Mouse (Mus musculus) embryonic facial prominence, embryonic 10.5 days (tissue): ENCODE data around the gene Sell. TPM values are rescaled to one million over a fixed set of nuclear protein-coding genes. Genes with fewer than 3 reads are reported as not detected.

ENCODE experiments used
- DNase-seq: peaks from one replicate; pipeline ENCODE4 v3.0.0-alpha.2; 2017; ENCODE audit warnings: low spot score
- H3K27ac ChIP-seq: fragments of 300-500 bp; sonication (generic); replicated peaks from 2 replicates; pipeline ENCODE4 v1.5.1; 2016; ENCODE audit warnings: mild to moderate bottlenecking
- H3K27me3 ChIP-seq: fragments of 300-500 bp; sonication (generic); replicated peaks from 2 replicates; pipeline ENCODE4 v1.6.1; 2016; ENCODE audit warnings: low read depth, mild to moderate bottlenecking; ENCODE audit not compliant: poor library complexity, severe bottlenecking
- H3K36me3 ChIP-seq: fragments of 300-500 bp; sonication (generic); replicated peaks from 2 replicates; pipeline ENCODE4 v1.6.1; 2016; ENCODE audit warnings: mild to moderate bottlenecking, moderate library complexity
- H3K4me1 ChIP-seq: fragments of 300-500 bp; sonication (generic); 2 replicates; pipeline ENCODE4 v1.6.1; 2016
- H3K4me3 ChIP-seq: fragments of 300-500 bp; sonication (generic); 2 replicates; pipeline ENCODE4 v1.5.1; 2016; ENCODE audit warnings: mild to moderate bottlenecking, moderate library complexity
- H3K9me3 ChIP-seq: fragments of 300-500 bp; sonication (generic); 2 replicates; pipeline ENCODE4 v1.6.1; 2016; ENCODE audit warnings: mild to moderate bottlenecking
- WGBS: fragments of 180-500 bp; shearing (Covaris S2); methylation state at CpG from one replicate; pipeline ENCODE4 v1.1.7; 2016; 5-methylcytosine and 5-hydroxymethylcytosine counted together
- polyA plus RNA-seq: library from polyadenylated mRNA; unstranded; fragments of >200 nt; fragmentation: Nextera tagmentation; extraction: Ambion mirVana; gene quantifications from 2 replicates; pipeline ENCODE4 v1.2.1, GENCODE M21; 2016

The Sell gene
- polyA plus RNA-seq, 1 experiment from 2014 or later: not detected

DNA sequence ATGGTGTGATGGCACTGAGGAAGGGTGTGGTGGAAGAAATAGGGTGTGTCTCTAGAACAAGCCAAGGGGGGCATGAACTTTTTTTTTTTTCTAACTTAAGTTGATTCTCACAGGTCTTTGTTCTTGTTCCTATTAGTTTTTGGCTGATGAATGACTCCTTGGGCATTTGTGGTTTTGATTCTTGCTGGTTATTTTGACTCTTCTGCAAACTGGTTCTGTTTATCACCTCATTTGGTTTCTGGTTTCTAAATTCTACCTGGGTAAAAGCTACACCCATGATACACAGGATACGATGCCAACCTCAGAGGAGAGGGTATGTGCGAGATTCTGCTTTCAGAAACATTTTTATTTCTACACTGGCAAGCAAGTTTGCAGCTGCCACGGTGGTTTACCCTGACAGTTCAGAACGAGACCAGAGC lies 16.6 kb downstream of the Sell start:
- no peak for DNase-seq
- Histone ChIP-seq H3K4me1 (no peaks in the 10 kb centered on the region), H3K27me3 (no peaks in the 10 kb centered on the region), H3K27ac (no peak overlapping the region), H3K36me3 (no peaks in the 10 kb centered on the region), H3K4me3 (no peak overlapping the region), H3K9me3 (no peaks in the 10 kb centered on the region)
- WGBS: 90% methylated on average over 4 of the region's 4 CpGs

DNA sequence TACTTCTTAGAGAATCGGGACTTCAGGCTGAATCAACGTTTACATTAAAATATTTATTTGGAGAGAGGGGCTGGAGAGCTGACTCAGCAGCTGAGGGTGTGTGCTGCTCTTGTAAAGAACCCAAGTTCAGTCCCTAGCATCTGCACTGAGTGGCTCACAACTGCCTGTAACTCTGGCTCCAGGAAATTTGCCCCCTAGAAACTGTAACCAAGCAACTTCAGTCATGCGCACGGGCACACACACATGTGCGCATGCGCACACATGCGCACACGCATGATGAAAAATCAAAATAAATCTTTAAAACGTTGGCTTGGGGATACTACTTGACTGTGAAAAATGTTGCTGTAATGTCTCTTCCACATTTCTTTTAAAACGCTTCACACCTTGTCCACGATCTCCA lies 17.3 kb downstream of the Sell start:
- DNase-seq: no peak
- no peak overlapping the region for H3K27ac ChIP-seq
- no peak overlapping the region for H3K4me3 ChIP-seq
- WGBS: 86% methylated on average over 11 of the region's 11 CpGs
- H3K27me3 ChIP-seq: no peaks in the 10 kb centered on the region
- H3K9me3 ChIP-seq: no peaks in the 10 kb centered on the region
- H3K36me3 ChIP-seq: no peaks in the 10 kb centered on the region
- H3K4me1 ChIP-seq: no peaks in the 10 kb centered on the region

DNA sequence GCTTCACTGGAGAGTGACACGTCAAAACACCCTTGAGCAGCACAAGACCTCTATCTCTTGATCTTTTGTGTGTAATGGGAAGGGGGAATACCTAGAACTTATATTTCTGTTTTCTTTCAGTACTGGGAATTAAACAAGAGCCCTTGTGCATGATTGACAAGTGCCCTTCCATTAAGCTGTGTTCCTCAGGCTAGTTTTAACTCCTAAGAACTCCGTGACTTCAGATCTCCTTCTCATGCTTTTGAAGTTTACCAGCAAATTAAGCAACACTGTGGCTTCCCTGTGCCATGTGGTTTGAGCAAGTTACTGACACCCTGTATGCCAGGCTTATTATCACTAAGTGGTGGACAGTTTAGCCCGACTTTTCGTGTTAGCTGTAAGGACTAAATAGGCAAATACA lies 21.3 kb downstream of the Sell start:
- H3K4me1 ChIP-seq: no peaks in the 10 kb centered on the region
- no peaks in the 10 kb centered on the region for H3K36me3 ChIP-seq
- no peaks in the 10 kb centered on the region for H3K9me3 ChIP-seq
- H3K27me3 ChIP-seq: no peaks in the 10 kb centered on the region
- no peak for DNase-seq
- no peak overlapping the region for H3K4me3 ChIP-seq
- no peak overlapping the region for H3K27ac ChIP-seq
- WGBS: 84% methylated on average over 4 of the region's 4 CpGs

DNA sequence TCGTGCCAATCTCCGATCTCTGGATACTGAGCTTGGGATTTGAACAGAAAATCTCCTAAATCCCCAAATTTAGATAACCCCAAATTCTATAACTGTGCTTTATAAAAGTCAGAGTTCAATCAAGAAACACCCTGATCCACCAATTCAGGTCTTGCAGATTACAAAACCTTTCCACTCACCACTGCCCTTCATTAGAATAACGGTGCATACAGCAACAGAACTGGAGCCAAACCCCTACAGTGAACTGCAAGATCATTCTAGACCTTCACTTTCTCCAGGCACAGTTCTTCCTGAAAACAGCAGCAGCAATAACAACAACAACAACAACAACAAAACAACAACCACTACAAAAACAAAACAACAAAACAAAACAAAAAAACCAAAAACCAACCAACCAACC lies 25.0 kb downstream of the Sell start:
- DNase-seq: no peak
- H3K9me3 ChIP-seq: no peaks in the 10 kb centered on the region
- no peaks in the 10 kb centered on the region for H3K4me1 ChIP-seq
- H3K27me3 ChIP-seq: no peaks in the 10 kb centered on the region
- no peaks in the 10 kb centered on the region for H3K36me3 ChIP-seq
- 84% methylated on average over 3 of the region's 3 CpGs for WGBS
- no peak overlapping the region for H3K4me3 ChIP-seq
- H3K27ac ChIP-seq: no peak overlapping the region

DNA sequence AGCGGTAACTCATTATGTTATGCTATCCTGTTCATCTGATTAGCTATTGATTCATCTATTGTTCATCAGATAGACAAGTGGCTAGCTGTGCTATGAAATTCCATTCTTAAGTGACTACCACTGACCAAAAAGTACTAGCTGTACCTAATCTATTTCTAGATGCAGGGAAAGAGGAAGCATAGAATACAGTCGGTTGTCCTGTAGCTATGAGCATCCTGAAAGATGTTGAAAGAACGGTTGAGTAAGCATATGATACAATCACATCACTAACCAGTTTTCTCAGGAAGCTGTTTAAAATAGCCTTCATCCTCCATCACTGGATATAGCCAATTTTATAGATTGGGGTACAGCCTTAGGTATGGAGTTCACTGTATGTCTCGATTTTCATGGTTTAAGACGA lies 26.1 kb downstream of the Sell start:
- H3K27ac ChIP-seq: no peak overlapping the region
- H3K4me1 ChIP-seq: no peaks in the 10 kb centered on the region
- no peaks in the 10 kb centered on the region for H3K27me3 ChIP-seq
- H3K9me3 ChIP-seq: no peaks in the 10 kb centered on the region
- 91% methylated on average over 5 of the region's 5 CpGs for WGBS
- no peak overlapping the region for H3K4me3 ChIP-seq
- no peaks in the 10 kb centered on the region for H3K36me3 ChIP-seq
- no peak for DNase-seq

DNA sequence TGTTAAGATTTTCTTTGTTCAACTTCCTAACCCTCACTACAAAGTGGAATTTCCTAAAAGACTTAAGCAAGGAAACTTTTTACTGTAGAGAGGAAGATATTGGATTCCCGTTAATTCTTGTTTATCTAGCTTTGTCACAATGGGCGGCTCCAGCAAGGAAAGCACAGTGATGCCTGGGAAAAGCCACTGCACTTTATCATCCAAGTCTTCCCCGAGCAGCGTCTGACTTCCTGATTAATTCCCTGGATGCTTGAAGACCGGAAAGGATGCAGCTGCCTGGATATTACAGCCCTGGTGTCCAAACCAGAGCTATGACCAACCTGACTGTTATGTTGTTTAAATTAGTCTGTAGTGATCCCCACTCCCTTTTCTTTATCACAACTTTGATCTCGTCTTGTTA lies 35.0 kb downstream of the Sell start:
- H3K36me3 ChIP-seq: no peaks in the 10 kb centered on the region
- no peak overlapping the region for H3K4me3 ChIP-seq
- no peaks in the 10 kb centered on the region for H3K27me3 ChIP-seq
- no peaks in the 10 kb centered on the region for H3K9me3 ChIP-seq
- 69% methylated on average over 6 of the region's 6 CpGs for WGBS
- H3K27ac ChIP-seq: no peak overlapping the region
- no peaks in the 10 kb centered on the region for H3K4me1 ChIP-seq
- no peak for DNase-seq

DNA sequence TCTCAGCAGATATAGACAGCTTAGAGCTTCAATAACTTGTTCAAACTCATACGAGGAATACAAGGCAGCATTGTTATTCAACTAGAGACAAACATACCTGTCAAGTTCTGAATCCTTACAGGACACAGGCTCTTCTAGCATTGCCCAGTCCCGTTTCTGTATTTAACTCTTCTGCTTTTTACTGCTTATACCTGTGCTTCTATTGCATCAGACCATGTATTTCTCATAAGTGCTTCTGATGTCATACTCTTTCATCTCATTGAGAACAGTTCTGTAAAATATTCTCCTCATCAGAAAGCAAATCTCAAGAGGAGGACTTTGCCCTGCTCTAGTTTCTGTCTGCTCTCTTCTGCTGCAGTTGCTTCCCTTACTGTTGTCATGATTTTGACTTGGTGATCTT lies 36.1 kb downstream of the Sell start:
- Histone ChIP-seq H3K27me3 (no peaks in the 10 kb centered on the region), H3K4me3 (no peak overlapping the region), H3K9me3 (no peaks in the 10 kb centered on the region), H3K36me3 (no peaks in the 10 kb centered on the region), H3K27ac (no peak overlapping the region), H3K4me1 (no peaks in the 10 kb centered on the region)
- no peak for DNase-seq
- 86% methylated on average over 2 of the region's 2 CpGs for WGBS

DNA sequence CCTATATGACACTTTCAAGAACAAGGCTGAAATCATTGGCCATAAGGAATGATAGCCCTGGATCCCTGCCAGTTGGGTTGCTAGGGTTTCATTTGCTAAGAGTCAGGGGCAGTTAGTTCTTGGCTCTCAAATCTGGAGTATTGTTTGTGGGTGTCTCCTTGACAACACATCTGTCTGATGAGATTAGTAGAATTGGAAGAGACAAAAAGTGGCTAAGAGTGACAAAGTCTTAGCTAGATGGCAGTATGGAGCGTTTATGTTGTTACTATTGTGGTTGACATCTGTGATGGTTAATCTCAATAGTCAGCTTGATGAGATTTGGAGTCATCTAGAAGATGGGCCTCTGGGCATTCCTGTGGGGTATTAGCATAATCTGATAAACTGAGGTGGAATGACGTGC lies 36.6 kb downstream of the Sell start:
- Histone ChIP-seq H3K27me3 (no peaks in the 10 kb centered on the region), H3K36me3 (no peaks in the 10 kb centered on the region), H3K9me3 (no peaks in the 10 kb centered on the region), H3K4me1 (no peaks in the 10 kb centered on the region), H3K27ac (no peak overlapping the region), H3K4me3 (no peak overlapping the region)
- 73% methylated on average over 2 of the region's 2 CpGs for WGBS
- DNase-seq: no peak

DNA sequence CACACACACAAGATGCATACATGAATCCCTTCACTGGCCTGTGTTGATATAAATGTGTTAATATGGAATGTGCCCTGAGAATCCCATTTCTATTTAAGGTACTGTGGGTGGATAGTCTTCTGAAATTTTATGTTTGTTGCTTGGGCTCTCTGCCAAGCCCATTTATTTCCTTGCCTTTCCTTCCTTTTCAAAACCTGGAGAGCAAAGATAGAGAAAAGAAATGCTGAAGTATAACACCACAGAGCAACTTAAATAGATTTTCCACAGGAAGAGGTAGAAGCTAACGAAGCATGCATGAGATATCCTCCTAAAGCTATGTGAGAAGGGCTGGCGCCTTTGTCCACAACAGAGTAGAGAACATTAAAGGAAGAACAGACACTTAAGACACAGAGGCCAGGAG lies 48.0 kb downstream of the Sell start:
- DNase-seq: no peak
- Histone ChIP-seq H3K4me1 (no peaks in the 10 kb centered on the region), H3K4me3 (no peak overlapping the region), H3K27me3 (no peaks in the 10 kb centered on the region), H3K27ac (no peak overlapping the region), H3K9me3 (no peaks in the 10 kb centered on the region), H3K36me3 (no peaks in the 10 kb centered on the region)
- 88% methylated on average over 2 of the region's 2 CpGs for WGBS

DNA sequence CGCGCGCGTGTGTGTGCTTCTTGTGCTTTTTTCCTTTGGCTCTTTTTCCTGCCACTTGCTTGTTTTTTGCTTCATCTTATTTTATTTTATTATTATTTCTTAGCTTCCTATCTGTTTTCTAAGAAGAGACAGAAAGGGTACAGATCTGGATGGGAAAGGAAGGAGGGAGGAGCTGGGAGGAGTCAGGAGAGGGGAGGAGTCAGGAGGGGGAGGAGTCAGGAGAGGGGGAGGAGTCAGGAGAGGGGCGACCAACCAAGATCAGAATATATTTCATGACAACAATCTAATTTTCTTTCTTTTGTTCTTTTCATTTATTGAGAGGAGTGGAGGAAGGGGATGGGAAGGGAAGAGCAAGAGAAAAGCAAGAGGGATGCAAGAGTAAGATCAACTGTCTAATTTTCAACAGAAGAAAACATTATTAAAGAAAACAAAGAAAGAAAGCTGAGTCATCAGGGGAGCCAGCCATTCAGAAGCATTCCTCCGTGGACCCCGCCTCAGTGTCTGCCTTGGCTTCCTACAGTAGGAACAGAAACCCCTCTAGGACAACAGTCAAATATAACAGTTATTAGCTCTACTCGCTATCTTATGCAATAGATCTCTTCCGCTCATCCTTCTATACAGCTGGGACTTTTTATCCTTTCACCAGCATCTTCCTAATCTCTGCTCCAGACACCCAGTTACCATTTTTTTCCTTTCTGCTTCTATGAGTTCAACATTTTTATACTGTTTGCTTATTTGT lies 49.0 kb downstream of the Sell start:
- no peak for DNase-seq
- no peaks in the 10 kb centered on the region for H3K4me1 ChIP-seq
- WGBS: 93% methylated on average over 9 of the region's 9 CpGs
- no peak overlapping the region for H3K4me3 ChIP-seq
- H3K9me3 ChIP-seq: no peaks in the 10 kb centered on the region
- H3K36me3 ChIP-seq: no peaks in the 10 kb centered on the region
- no peaks in the 10 kb centered on the region for H3K27me3 ChIP-seq
- H3K27ac ChIP-seq: no peak overlapping the region

DNA sequence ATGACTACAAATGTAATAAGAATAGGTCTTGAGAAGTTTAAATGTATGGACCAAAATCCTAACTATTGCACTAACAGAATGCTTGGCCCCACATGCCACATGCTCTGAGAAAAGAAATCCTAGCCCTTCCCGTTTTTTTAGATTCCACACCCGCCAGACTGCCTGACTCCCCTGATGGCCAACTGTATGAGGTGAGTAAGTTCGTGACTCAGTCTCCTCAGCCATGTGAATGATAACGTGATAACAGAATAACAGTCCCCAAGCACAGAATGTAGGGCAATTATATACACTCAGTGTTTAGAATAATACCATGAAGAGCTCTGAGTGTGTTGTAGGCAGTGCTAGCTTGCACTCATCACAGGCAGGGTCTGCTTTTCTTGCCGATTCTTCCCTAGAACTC lies 52.5 kb downstream of the Sell start:
- H3K27ac ChIP-seq: no peak overlapping the region
- DNase-seq: no peak
- H3K4me1 ChIP-seq: no peaks in the 10 kb centered on the region
- H3K36me3 ChIP-seq: no peaks in the 10 kb centered on the region
- H3K4me3 ChIP-seq: no peak overlapping the region
- WGBS: 88% methylated on average over 5 of the region's 5 CpGs
- H3K27me3 ChIP-seq: no peaks in the 10 kb centered on the region
- no peaks in the 10 kb centered on the region for H3K9me3 ChIP-seq

DNA sequence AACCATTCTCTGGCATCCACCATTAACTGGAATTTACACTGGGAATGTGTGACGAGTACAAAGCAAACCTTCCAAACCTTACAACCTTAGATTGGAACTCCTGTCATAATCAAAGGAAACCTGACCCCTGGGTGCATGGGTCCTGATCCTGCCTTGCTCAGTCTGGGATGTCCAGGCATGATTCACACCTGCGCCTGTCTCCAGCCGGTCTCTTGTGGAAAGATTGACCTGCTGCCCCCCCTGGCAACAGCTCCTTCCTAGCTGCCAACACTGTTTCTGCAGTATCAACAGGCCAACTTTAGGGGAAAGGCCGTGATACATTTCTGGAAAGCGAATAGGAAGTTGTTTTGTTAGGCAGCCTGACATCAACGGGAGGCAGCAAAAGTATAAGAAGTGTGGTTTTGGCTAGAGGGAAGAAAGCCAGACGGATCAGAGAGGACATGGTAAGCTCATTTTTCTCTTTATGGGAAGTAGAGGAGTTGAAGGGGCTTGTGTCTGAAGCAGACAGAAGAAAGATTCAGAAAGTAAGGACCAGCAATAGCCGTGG lies 53.2 kb downstream of the Sell start, which contains the start of gene Selp:
TSS of gene Selp (plus strand) at position 318 of the 547 bp plus-strand sequence.
- no peaks in the 10 kb centered on the region for H3K27me3 ChIP-seq
- H3K4me3 ChIP-seq: no peak within 1 kb of the TSS
- DNase-seq: no peak
- H3K27ac ChIP-seq: no peak within 1 kb of the TSS
- no peaks in the 10 kb centered on the region for H3K4me1 ChIP-seq
- no peaks in the 10 kb centered on the region for H3K9me3 ChIP-seq
- no peaks in the 10 kb centered on the region for H3K36me3 ChIP-seq
- WGBS: 77% methylated on average over 8 of the region's 8 CpGs

DNA sequence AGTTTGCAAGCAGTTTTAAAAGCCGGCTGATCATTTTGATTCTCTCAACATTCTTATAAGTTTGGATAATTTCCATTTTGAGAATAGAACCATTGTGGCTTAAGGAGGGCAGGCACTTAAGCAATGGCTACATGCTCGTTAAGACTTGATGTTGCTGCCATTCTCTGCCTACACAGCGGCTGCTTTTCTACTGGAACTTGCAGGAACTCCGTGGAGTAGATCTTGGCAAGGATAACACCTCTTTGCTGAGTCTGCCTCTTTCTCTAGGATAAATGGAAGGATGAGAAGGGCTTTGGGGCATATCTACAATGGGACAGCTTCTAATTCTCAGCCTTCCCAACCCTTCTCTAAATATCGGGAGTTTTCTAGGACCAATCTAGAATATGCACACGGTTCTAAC lies 53.9 kb downstream of the Sell start:
- H3K4me3 ChIP-seq: no peak overlapping the region
- no peak for DNase-seq
- H3K9me3 ChIP-seq: no peaks in the 10 kb centered on the region
- H3K4me1 ChIP-seq: no peaks in the 10 kb centered on the region
- H3K27me3 ChIP-seq: no peaks in the 10 kb centered on the region
- H3K36me3 ChIP-seq: no peaks in the 10 kb centered on the region
- no peak overlapping the region for H3K27ac ChIP-seq
- WGBS: 82% methylated on average over 6 of the region's 6 CpGs
